Mouse (Mus musculus) urinary bladder, postnatal 10 days (tissue): ENCODE results near the gene Rnf183.
"Not testable (repeated sequence)": the region's sequence is repeated elsewhere in the genome, so short reads cannot be mapped to it uniquely, and the experiment has no call there.

ENCODE experiments used
- DNase-seq: peaks from one replicate; pipeline ENCODE4 v3.0.0; 2022; ENCODE audit warnings: low spot score

Rnf183 gene

DNA sequence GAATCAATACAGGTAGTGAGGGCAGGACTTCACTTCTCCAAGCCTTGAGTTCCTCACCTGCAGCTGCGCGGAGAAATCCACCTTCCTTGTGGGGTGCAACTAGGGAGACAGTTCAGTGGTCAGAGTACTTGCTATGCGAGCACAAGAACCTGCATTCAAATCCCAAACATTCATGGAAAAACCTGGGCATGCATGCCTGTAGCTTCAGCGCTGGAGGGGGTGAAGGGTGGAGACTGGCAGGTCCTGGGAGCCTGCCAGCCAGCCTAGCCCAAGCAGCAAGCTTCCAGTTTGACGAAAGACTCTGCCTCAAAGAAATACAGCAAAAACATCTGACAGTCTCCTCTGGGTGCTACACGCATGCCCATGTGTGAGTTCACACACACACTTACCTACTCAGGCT lies at the start of gene Rnf183:
Gene Rnf183, minus strand, starts transcription at position 172 of the 400 bp plus-strand sequence.
- no peak for DNase-seq

DNA sequence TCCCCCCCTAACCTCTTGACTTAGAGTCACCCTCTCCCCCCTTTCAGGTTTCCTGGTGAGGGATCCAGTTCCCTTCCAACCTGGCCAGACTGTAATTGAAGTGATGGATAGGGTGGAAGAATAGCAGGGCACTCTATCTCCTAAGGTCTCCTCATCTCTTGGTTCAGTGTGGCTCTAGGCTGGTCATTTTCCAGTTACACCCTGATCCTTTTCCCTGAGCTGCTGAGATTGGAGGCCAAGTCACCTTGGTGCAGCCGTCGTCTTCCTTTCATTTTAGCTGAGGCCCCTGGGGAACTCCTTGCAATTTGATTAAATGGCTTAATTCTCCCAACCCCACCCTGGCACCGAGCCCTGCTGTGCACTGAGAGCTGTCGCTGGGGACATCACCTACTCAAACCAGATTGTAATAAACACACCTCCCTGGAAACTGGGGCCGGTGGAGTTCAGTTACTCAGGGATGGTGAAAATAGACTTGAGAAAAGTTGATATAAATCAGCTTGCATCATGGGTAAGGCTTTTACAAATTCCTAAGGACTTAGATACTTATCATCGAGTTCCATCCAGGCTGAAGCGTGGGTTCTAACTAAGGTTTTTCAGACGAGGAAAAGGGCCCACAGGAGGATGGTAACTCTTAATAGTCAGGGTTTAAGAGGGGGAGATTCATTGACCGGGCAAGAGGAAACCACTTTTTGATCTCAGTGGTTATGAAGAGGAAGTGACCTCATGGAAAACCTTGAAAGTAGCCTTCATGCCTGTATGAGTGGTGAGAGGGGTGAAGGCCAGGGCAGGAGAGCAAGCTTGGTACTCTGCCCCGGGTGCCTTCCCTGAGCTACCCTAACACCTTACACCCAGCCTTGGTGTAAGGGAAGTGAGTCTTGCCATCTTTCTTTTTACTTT lies 45.9 kb upstream of the Rnf183 start:
- no peak for DNase-seq

DNA sequence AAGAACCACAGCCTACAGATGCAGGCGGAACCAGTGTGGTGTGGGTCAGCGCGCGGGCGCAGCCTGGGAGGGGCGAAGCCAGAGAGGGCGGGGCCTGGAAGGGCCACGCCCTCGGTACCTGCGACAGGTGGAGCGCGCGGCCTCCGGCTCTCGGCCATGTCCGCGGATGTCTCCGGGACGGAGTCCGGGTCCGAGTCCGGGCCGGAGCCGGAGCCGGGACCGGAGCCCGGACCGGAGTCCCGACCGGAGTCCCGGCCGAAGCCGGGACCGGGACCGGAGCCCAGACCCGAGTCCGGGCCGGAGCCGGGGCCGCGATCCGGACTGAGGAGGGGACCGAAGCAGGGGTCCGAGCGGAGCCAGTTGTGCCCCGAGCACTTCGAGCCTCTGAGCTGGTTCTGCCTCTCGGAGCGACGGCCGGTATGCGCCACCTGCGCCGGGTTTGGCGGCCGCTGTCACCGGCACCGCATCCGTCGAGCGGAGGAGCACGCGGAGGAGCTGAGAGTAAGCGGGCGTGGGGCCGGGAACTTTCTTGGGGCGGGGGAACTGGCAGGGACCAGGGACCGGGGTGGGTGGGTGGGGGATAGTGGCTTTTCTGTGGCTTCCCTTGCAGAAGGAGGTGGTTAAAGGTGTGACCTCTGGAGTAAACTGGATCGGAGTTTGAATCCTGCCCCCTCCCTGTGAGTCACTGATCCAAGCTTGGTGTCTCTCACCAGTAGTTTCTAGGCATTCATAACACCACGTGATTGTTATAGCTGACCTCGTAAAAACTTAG lies 45.1 kb upstream of the Rnf183 start, which contains the start of gene Bspry:
Gene Bspry, plus strand, starts transcription at position 117 of the 772 bp plus-strand sequence.
- no peak for DNase-seq

DNA sequence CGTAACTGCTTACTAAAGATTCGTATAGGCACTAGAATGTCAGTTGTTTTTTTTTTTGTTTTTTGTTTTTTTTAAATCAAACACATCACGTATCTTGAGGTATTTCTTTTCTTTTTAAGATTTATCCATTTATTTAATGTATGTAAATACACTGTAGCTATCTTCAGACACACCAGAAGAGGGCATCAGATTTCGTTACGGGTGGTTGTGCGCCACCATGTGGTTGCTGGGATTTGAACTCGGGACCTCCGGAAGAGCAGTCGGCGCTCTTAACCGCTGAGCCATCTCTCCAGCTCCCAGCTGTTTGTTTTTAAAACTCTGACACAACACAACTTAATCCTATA lies 44.5 kb upstream of the Rnf183 start:
- DNase-seq, result not testable (repeated sequence)

DNA sequence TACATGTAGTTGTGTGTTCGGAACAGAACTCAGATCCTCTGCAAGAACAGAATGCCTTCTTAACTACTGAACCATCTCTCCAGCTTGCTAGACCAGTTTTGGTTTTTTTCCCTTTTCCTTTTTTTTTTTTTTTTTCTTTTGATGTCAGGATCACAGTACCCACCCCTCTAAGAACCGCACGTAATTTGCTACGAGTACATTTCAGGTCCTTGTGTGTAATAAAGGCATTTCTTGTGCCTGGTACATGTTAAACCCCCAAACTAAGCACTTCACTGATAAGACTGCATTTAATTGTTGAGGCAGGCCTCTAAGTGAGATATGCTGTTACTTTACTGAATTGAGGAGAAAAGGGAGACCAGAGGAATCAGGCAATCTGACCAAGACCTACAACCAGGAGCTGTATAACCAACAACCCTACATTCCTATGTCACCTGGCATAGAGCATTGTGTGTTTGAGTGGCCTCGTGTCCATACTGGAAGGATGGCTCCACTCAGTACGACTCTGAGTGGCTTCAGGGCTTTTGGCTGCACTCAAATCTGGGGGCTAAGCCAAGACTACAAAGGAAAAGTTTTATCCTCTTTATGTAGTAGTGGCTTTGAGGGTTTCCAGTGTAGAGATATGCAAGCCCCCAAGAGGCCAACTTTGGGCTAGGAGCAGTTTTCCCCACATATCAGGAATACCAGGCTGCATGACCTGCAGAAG lies 42.6 kb upstream of the Rnf183 start:
- no peak for DNase-seq

DNA sequence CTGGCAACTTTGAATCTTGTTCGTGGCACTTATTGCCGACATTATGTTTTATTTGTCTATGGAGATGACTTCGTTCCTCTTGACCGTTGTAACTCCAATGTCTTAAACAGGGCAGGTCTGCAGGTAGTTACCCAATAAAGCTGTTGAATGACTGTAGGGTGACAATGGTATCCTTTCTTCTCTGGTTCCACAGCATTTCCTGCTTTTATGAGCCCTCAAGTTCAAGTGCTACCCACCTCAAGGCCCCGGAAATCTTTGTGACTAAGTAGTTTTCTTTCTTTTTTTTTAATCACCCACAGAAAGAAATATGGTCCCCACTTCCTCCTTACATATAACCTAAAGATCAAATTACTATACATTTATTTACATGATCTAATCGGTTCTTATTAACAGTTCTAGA lies 40.7 kb upstream of the Rnf183 start:
- DNase-seq, result no peak

DNA sequence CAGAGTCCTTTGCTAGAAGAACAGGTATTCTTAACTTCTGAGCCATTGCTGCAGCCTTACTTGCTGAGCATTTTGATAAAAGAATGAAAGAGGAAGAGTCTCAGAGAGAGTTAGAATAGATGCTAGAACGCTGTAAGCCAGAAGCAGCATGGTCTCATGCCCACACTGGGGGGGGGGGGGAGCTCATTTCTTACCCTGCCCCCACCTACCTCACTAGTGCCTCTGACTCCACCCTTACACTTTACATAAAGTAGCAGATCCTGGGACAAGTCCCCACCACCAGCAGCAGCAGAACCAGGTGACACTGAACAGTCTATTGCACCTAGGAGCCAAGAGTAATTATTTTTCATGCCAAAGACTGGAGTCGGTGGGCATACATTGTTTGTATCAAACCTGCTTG lies 40.1 kb upstream of the Rnf183 start:
- no peak for DNase-seq

DNA sequence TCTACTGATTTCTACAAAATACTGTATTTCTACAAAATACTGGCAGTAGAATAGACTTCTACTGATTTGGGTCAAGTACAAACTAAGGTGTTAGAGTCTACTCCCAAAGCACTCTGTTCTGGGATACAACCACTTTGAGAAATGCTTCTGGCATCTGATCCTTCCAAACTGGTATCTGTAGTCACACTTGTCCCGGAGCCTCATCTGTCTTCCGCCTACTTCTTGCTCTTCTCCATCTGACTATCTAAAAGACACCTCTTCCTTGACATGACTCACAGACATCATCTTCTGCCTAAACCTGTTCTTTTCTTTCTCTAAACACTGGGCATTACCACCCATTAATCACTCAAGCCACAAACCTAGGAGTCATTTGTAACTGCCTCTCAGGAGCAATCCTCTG lies 37.0 kb upstream of the Rnf183 start:
- DNase-seq, result no peak

DNA sequence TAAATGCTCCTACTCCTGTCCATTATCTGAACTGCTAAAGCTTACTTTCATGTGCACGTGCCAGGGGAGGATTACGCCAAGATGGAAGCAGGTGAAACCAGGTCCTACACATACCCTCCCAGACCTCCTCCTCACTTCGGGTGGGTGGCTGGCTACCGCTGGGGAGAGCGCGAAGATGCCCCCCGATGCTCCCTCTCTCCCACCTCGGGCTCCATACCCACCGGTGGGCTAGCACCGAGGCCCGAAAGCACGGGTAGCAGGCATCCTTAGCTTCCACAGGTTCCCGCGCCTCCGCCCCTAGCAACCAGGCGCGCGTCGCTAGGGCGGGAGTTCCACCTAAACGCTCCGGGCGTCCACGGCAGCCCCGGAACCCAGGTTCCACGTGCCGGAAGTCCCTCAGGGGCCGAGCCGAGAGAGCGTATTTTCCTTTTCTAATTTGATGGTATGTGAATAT lies 35.6 kb upstream of the Rnf183 start, which contains the start of gene Wdr31:
Gene Wdr31, minus strand, starts transcription at position 299 of the 454 bp plus-strand sequence.
- DNase-seq, result no peak

DNA sequence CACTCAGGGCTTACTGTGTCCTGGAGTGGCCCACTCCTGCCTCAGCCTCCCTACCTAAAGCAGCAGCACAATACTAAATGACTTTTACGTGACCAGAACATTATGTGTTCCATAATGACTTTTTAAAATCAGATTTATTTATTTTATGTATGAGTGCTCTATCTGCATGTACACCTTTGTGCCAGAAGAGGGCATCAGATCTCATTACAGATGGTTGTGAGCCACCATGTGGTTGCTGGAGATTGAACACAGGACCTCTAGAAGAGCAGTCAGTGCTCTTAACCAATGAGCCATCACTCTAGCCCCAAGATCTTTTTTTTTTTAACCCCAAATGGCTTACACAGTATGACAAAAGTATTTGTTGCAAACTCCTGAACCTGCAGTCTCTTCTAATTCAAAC lies 33.1 kb upstream of the Rnf183 start:
- DNase-seq, result no peak

DNA sequence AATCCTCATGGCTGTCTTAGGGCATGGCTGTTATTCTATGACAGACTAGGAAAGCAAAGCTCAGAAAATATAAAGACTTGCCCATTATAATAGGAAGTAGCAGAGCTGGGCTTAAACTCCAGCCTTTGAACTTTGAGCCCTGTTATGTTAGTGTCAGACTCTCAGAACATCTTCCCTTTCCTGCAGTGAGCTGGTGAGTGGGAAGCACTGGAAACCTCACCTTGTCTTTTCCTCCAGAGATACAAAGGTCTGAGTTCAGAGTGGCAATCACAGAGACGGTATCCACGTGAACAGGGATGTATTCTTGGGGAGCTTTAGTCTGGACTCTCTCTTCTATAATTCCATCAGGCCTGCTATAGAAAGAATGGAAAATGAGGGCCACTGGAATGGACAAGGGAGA lies 28.1 kb upstream of the Rnf183 start:
- no peak for DNase-seq

DNA sequence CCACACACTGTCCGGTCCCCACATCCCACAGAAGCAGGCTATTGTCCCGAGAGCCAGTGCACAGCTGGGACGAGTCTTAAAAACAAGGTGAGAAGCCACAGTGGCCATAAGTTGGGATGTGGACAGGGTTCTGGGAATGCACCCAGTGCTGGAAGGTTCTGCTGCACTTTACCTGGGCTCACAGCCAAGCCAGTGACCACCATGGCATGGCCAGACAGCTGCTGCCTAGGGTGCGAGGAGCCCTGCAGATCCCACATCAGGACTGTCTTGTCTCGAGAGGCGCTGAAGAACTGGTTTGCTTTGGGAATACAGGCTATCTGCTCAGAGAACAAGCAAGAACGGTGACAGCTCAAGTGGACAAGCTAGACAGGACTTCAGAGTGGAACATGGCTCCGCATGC lies 25.3 kb upstream of the Rnf183 start:
- DNase-seq, result no peak

DNA sequence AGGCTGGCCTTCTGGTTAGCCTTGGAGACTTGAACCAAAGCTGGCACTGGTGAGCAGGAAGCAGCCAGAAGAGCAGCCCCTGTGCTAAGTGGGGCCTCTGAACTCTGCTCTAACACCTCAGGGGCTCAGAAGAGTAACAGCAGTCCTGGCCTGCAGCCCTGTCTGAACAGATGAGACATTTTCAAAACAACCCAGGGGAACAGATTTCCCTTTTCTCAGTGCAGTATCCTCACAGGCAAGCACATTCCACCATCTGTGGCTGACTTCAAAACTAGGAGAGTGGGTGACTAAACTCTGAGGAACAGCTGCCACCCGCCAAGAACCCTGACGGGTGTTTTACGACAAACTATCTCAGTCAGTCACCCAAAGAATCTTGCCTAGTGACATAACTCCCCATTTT lies 24.0 kb upstream of the Rnf183 start:
- DNase-seq, result no peak

DNA sequence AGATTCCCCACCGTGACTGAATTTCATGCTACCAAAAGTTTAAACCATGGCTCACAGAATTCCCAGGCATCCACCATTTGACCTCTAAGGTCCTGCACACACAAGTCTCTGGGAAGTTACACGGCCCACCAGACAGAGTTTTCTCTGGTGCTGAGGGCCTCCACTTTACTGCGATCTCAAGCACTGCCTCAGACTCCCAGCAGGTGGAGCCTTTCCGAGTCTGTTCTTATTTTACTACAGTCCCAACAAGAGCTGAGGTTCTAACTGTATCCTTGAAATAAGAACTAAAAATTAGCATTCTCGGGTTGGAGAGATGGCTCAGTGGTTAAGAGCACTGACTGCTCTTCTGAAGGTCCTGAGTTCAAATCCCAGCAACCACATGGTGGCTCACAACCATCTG lies 19.9 kb upstream of the Rnf183 start:
- DNase-seq, result no peak

DNA sequence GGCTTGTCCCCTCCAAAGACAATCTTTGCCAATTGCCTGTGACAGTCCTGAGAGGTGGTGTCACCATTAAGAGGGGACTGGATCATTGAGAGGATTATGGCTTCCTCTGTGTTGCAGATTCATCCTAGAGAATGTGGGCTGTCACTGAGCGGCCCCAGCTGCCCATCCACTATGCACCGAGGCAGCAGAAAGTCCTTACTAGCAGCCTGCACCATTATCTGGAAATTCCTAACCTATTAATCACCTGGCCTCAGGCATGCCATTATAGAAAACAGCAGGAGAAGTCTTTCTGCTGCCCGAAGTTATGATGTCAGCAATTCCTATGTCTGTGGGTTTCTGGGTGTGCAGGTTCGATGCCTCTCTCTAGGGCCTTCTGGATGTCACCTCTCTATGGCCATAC lies 5.9 kb upstream of the Rnf183 start:
- DNase-seq, result no peak

DNA sequence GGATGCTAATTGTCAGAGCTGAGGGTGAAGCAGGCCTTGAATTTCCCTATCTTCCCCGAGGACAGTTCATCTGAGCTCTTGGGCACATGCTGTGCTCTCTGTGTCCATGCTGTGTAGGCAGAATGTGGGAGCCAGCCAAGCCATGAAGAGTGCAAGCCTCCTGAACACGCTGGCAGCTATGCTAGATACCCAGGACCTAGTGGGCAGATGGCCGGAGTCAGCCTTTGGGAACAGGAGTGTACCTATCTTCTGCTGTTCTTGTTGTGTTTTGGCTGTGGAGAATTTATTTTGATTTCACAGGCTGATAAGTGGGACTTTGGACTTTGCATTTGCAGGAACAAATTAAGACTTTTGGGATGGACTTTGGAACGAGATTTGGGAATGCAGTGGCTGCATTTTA lies 5.5 kb upstream of the Rnf183 start:
- no peak for DNase-seq

DNA sequence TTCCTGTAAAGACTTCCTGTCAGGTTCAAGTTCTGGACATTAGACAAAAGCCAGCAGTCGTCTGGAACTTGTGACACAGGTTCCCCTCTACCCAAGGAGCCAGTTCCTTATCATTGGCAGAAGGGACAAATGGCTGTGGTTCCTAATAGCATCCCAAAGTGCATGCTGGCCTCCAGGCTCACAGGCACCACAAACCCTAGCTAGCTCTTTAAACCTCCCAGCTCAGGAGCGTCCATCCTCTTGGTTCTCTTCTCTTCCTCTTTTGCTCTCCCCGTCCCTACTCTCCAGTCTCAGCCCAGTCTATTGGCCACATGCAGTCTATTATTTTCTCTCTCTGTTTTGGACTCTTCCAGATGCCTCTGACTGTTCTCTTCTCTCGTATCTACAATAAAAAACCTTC lies 4.7 kb upstream of the Rnf183 start:
- no peak for DNase-seq

DNA sequence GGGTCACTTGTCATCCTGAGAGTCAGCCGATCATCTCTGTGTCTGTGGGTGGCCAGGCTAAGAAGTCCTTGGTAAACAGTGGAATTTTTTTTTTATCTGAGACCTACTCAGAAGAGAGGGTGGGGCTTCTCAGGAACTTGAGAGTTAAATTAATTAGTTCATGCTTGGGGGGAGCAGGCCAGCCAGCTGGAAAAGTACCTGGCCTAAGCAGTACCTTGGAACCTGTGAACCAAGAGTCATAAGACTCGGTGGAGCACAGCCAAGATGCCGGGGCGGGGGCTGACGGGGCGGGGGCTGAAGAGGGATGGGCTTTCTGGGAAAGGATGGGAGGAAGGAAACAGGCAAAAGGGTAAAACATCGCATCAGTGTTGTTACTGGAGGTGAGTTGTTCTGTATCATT lies 2.8 kb upstream of the Rnf183 start:
- DNase-seq, result no peak

DNA sequence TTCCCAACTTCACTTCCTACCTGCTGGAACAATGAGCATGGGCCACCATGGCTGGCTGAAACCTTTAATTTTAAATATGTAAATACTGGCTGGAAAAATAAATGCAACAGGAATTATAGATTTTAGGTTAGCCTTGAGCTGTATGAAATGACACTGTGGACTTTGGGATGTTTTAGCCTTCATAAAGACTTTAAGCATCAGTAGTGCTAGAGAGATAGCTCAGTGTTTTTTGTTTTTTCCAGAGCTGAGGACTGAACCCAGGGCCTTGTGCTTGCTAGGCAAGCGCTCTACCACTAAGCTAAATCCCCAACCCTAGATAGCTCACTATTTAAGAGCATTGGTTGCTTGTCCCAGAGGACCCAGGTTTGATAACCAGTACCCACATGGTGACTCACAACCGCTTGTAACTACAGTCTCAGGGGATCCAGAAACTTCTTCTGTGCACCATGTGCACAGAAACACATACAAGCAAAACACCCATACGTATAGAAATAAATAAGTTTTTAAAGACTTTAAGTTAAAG lies 2.3 kb upstream of the Rnf183 start:
- no peak for DNase-seq

DNA sequence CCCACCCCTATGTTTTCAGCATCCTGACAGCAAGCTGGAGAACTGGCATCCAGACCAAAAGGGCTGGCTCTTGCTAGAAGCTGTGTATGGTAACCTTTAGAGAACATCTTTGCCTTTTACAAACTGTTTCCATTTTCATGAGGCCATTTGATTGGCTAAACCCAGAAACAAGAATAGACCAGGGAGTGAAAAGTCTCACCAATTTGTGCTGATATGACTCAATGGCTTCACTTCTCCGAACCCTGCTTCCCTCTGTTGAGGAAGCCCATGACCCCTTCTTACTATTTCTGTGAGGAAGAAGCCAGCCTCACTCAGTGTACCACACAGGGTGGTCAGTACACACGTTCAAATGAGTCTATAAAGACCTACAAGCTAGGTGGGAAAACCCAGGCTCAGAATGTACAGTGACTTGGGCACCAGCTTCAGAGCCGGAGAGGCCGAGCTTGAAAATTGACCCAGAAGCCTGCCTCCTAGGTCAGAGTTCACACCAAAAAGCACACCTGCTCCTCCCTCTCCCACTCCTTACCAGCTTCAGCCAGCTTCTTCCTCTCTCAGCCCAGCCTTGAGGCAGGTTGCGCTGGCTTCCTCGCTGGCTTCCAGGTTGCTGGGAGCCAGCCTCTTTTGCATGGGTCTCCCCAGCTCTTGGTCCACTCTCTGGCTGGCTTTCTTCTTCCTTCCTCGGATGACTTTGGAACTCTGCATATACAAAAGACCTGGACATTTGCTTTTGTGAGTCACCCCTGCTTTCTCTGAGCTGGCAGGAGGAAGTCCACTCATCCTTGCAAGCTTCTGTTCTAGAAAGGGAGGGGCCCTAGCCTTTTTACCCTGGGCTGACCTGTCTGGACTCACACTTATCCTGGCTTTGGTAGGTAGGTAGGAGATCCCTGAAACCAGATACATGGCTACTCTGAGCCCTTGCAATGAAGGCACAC lies 847 bp downstream of the Rnf183 start:
- DNase-seq, result no peak

DNA sequence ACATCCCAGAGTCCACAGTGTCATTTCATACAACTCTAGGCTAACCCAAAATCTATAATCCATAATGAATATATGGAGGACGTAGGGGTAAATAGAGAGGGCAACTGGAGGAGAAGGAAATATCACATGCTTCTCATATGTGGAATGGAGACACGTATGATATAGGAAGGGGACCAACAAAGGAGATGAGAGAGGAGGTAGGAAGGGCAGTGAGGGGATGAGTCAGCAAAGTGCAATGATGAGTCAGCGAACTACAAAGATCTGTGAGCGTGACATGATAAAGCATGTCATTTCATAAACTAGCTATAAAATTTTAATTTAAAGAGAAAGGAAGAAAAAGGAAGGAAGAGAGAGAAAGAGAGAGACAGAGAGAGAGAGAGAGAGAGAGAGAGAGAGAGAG lies 3.5 kb downstream of the Rnf183 start:
- DNase-seq, result no peak
